Mouse (Mus musculus) cerebellum, postnatal 10 days (tissue): ENCODE data around the gene Fance.

Source experiments
- DNase-seq, 2 experiments: peaks; one replicate each; pipeline ENCODE4 v3.0.0; 2021; ENCODE audit warnings: mixed read lengths in 2 of 2

The Fance gene

GRCm38 (mm10) chr17:28313212-28313879 lies at the start of gene Fance:
Fance (plus strand) TSS chr17:28313519.
- peak; percentile 97 to 98 for DNase-seq

- DNase-seq = no peak
Observed at GRCm38 (mm10) chr17:28267251-28267650, 46.1 kb upstream of the Fance start.

GRCm38 (mm10) chr17:28270165-28270564 lies 43.2 kb upstream of the Fance start:
- DNase-seq = no peak

GRCm38 (mm10) chr17:28271537-28272266 lies 41.6 kb upstream of the Fance start:
- no peak for DNase-seq

GRCm38 (mm10) chr17:28272281-28272680 lies 41.0 kb upstream of the Fance start:
- no peak for DNase-seq

- no peak for DNase-seq
Observed at GRCm38 (mm10) chr17:28272837-28273236, 40.5 kb upstream of the Fance start.

- DNase-seq = peak; percentile 44 to 46
Observed at GRCm38 (mm10) chr17:28274739-28275138, 38.6 kb upstream of the Fance start.

- peak; percentile 72 to 75 for DNase-seq
Observed at GRCm38 (mm10) chr17:28277226-28277625, 36.1 kb upstream of the Fance start.

- DNase-seq = peak; percentile 72 to 79
Observed at GRCm38 (mm10) chr17:28277721-28278120, 35.6 kb upstream of the Fance start.

- DNase-seq = no peak
Observed at GRCm38 (mm10) chr17:28278156-28278555, 35.2 kb upstream of the Fance start.

- DNase-seq = no peak
Observed at GRCm38 (mm10) chr17:28279236-28279635, 34.1 kb upstream of the Fance start.

- DNase-seq = peak; percentile 65 to 72
Observed at GRCm38 (mm10) chr17:28279780-28280422, 33.4 kb upstream of the Fance start.

- no peak for DNase-seq
Observed at GRCm38 (mm10) chr17:28280423-28280800, 32.9 kb upstream of the Fance start.

- DNase-seq = no peak
Observed at GRCm38 (mm10) chr17:28280831-28281377, 32.4 kb upstream of the Fance start.

- no peak for DNase-seq
Observed at GRCm38 (mm10) chr17:28281866-28282441, 31.4 kb upstream of the Fance start.

GRCm38 (mm10) chr17:28283199-28283598 lies 30.1 kb upstream of the Fance start:
- no peak for DNase-seq

- DNase-seq = peak; percentile 66 to 72
Observed at GRCm38 (mm10) chr17:28286133-28286532, 27.2 kb upstream of the Fance start.

GRCm38 (mm10) chr17:28286964-28287363 lies 26.4 kb upstream of the Fance start:
- DNase-seq = no peak

GRCm38 (mm10) chr17:28287578-28287977 lies 25.7 kb upstream of the Fance start:
- DNase-seq = peak; percentile 64 to 67

- peak; percentile 44 to 57 for DNase-seq
Observed at GRCm38 (mm10) chr17:28287980-28288379, 25.3 kb upstream of the Fance start.

GRCm38 (mm10) chr17:28290262-28290661 lies 23.1 kb upstream of the Fance start:
- peak; percentile 70 to 80 for DNase-seq

GRCm38 (mm10) chr17:28290671-28291070 lies 22.6 kb upstream of the Fance start:
- no peak for DNase-seq

GRCm38 (mm10) chr17:28291346-28291745 lies 22.0 kb upstream of the Fance start:
- DNase-seq = no peak
